Mouse (Mus musculus): ENCODE measurements at regions not wholly inside any gene's neighbourhood (a gene's known extent, or its start where the extent isn't known, plus 50 kb on each side); places are given as distances from the start of the nearest gene placed in this dataset.
"Not testable (repeated sequence)": the region's sequence is repeated elsewhere in the genome, so short reads cannot be mapped to it uniquely, and the experiment has no call there.

- DNase-seq (ENCODE audit: low spot score), result not testable (repeated sequence)
These were observed 70.5 kb upstream of the Rad23b start for GRCm38 (mm10) chr4:55279351-55279750.

DNA sequence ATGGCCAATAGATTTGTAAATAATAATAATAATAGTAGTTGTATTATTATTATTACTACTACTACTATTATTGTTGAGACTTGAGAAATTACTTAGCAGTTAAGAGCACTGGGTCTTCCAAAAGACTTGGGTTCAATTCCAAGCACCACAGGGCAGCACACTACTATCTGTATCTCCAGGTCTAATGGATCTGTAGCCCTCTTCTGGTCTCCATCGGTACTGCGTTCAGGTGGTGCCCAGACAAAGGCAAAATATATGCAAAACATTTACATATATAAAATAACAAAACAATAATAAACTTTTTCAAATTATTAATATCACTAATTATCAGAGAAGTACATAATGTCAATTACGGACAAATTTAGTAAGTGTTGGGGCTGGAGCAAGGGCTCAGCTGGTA, 69.1 kb upstream of the Rad23b start:
- DNase-seq (ENCODE audit: low spot score), result no peak

DNA sequence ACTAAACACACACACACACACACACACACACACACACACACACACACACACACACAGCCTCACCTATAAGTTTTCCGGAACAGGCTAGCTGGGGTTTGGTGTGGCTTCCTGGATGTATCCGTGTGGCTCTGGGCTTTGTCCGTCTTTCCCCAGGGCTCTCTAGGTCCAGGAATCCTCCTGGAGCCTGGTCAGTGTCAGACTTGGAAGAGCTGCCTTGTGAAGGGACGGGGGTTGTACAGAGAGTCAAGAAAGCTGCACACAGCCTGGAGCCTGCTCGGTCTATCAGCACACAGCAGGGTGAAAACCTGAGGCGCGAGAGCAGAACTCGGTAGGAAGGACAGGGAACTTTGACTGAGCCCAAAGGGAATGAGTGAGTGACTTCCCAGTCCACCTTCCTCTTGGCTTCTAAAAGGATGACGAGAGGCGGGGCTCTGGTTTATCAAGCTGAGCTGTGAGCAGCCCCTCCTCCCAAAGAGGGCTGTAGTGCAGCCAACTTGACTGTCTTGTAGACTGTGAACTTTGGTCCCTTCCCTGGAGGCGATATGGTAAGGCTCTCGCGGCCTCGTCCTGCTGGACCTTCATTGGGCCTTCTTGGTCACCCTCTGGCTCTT, 68.3 kb upstream of the Rad23b start:
- peak; percentile 73 for DNase-seq (ENCODE audit: low spot score)

GRCm38 (mm10) chr4:55282474-55282873, 67.4 kb upstream of the Rad23b start:
- no peak for DNase-seq (ENCODE audit: low spot score)

DNA sequence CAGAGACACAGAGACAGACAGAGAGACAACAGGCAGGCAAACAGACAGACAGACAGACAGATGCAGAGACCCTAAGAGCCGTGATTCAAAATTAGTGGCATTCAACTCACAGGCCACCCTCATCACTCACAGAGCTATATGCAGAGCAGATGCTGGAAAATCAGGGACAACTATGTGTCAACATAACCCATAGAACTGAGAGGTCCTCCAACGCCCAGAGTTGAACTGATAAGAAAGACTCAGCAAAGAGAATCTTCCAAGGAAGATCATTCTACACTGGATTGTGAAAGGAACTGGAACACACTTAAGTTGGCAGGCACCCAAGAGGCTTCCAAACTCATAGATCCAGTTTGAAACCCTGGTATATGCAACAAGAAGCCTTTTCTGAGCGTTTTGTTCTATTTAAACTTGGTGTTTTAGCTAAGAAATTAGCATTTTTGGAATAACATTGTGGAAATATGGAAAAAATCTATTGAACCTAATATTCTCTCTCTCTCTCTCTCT, 65.1 kb upstream of the Rad23b start:
- DNase-seq (ENCODE audit: low spot score), result no peak

DNA sequence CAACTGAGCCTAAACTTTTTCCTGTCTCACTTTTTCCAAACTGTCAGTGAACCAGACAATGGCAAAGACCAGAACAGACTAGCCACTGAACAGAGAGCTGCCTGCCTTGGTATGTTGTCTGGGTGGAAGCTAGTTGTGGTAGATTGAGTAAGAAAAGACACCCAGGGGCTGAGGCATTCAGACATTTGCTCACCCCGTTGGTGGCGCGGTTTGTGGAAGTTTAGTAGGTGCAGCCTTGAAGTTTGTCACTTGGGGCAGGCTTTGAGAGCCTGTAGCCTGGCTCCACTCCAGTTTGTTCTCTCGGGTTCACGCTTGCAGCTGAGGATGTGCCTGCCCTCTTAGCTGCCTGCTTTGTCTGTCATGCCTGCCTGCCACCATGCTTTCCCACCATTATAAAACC, 64.2 kb upstream of the Rad23b start:
- no peak for DNase-seq (ENCODE audit: low spot score)

- DNase-seq (ENCODE audit: low spot score), result no peak
These were observed 61.4 kb upstream of the Rad23b start for GRCm38 (mm10) chr4:55288456-55288855.

GRCm38 (mm10) chr4:55292277-55292676, 57.6 kb upstream of the Rad23b start:
- DNase-seq (ENCODE audit: low spot score), result no peak

DNA sequence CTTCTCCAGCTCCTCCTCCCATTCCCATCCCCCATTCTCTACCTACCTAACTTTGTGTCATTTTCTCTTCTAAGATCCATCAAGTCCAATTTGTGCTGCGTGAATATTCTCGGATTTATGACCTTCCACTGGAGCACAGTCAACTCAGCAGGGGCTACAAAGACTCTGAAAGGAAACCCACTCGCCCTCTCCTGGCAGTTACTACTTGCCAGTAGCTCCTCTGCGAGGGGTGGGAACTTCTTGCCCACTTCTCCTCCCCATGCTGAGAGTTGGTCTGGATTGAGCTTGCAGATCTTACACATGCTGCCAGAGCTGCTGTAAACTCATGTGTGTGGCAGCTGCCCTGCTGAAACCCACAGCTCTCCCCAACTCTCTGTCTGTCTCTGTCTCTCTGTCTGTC, 57.1 kb upstream of the Rad23b start:
- DNase-seq (ENCODE audit: low spot score), result no peak

GRCm38 (mm10) chr4:55293347-55294079, 56.3 kb upstream of the Rad23b start:
- no peak for DNase-seq (ENCODE audit: low spot score)

- DNase-seq (ENCODE audit: low spot score), result peak; percentile 15
These were observed 55.6 kb upstream of the Rad23b start for GRCm38 (mm10) chr4:55294255-55294687.

DNA sequence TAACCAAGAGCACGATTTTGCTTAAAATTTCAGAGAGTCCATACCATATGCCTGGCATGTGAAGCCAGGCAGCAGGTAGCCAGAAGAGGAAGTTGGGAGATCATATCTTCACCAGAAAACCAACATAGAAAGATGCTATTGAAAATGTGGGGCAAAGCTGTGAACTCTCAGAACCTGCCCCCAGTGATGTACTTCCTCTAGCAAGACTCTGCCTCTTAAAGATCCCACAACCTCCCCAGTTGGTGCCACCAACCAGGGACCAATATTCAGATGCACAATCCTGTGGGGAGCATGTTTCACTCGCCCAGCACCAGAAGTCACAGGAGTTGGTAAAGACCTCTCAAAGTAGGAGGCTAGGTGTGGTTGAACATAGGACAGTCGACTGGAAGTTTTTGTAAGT, 52.0 kb upstream of the Rad23b start:
- no peak for DNase-seq (ENCODE audit: low spot score)
